Mouse (Mus musculus) ES-E14 (cell line): ENCODE measurements around the gene Odf3. TPM values are rescaled to one million over a fixed set of nuclear protein-coding genes. Genes with fewer than 3 reads are reported as not detected.

ENCODE experiments used
- DNase-seq: peaks from one replicate; pipeline ENCODE4 v3.0.0-alpha.2; 2013; ENCODE audit warnings: low read depth, low spot score
- H3K27ac ChIP-seq: 2 replicates; pipeline ENCODE4 v1.5.1; 2012; ENCODE audit warnings: low read depth, mild to moderate bottlenecking, low read length, moderate library complexity, mixed read lengths; ENCODE audit not compliant: poor library complexity, insufficient read depth, severe bottlenecking
- H3K36me3 ChIP-seq: 2 replicates; pipeline ENCODE4 v1.6.1; 2012; ENCODE audit warnings: mild to moderate bottlenecking, low read length, moderate library complexity, mixed read lengths; ENCODE audit not compliant: control insufficient read depth, poor library complexity, insufficient read depth, severe bottlenecking
- H3K4me1 ChIP-seq, 2 experiments: fragments of 150-350 bp in 1 of 2; sonication (generic) in 1 of 2; 2 replicates each; pipeline ENCODE4 v1.6.1; 2012; ENCODE audit warnings: low read length in 2 of 2, mild to moderate bottlenecking in 1 of 2, mixed read lengths in 1 of 2; ENCODE audit not compliant: control insufficient read depth in 2 of 2, insufficient read depth in 2 of 2, poor library complexity in 1 of 2
- H3K4me3 ChIP-seq, 2 experiments: fragments of 150-350 bp in 1 of 2; sonication (generic) in 1 of 2; 2 replicates each; pipeline ENCODE4 v1.5.1; 2012; ENCODE audit warnings: low read length in 2 of 2, low read depth in 1 of 2, mild to moderate bottlenecking in 1 of 2, mixed read lengths in 1 of 2; ENCODE audit not compliant: insufficient read depth in 1 of 2, poor library complexity in 1 of 2, severe bottlenecking in 1 of 2
- H3K9ac ChIP-seq: 2 replicates; pipeline ENCODE4 v1.6.1; 2012; ENCODE audit warnings: low read depth, mild to moderate bottlenecking, low read length, mixed read lengths; ENCODE audit not compliant: poor library complexity, insufficient read depth, severe bottlenecking
- H3K9me3 ChIP-seq: fragments of 150-350 bp; sonication (generic); 2 replicates; pipeline ENCODE4 v1.6.1; 2012; ENCODE audit warnings: low read depth, mild to moderate bottlenecking, low read length; ENCODE audit not compliant: control insufficient read depth, insufficient read depth
- CHD2 ChIP-seq: IDR thresholded peaks from 2 replicates; pipeline ENCODE4 v1.6.1; 2014; ENCODE audit warnings: mild to moderate bottlenecking, low read depth, low read length, inconsistent platforms
- HCFC1 ChIP-seq: IDR thresholded peaks from 2 replicates; pipeline ENCODE4 v1.6.1; 2012; ENCODE audit warnings: low read length, inconsistent platforms, borderline replicate concordance; ENCODE audit not compliant: insufficient read depth
- MAFK ChIP-seq: IDR thresholded peaks from 2 replicates; pipeline ENCODE4 v1.6.1; 2014; ENCODE audit warnings: mild to moderate bottlenecking, low read depth, low read length, inconsistent platforms; ENCODE audit not compliant: insufficient read depth
- ZC3H11A ChIP-seq: IDR thresholded peaks from 2 replicates; pipeline ENCODE4 v1.6.1; 2012; ENCODE audit warnings: low read depth, mild to moderate bottlenecking, inconsistent platforms, low read length, borderline replicate concordance
- ZNF384 ChIP-seq: IDR thresholded peaks from 2 replicates; pipeline ENCODE4 v1.6.1; 2012; ENCODE audit warnings: low read depth, low read length, inconsistent platforms
- in situ Hi-C, 2 experiments: fragments of 600-800 bp; cut with MboI; formaldehyde crosslinking; loops; one replicate each; pipeline ENCODE4 v1.15.1; 2025; ENCODE audit warnings: low sequenced_read_pairs in 2 of 2, inconsistent platforms in 1 of 2; ENCODE audit not compliant: unreplicated experiment in 2 of 2
- total RNA-seq: library from RNA; depleted of rRNA; stranded (reverse); fragments of 300-350 nt; gene quantifications from 2 replicates; pipeline ENCODE4 v1.2.3, GENCODE M21; 2012; rRNA removed

Gene Odf3
- total RNA-seq, 1 experiment = not detected

- Histone ChIP-seq H3K9me3 (no peaks in the 10 kb centered on the region), H3K36me3 (peaks cover 23% of the 10 kb centered on the region), H3K27ac (no peak within 1 kb of the TSS), H3K9ac (no peak within 1 kb of the TSS), H3K4me3 (no peak within 1 kb of the TSS), H3K4me1 (peaks cover 3 to 5% of the 10 kb centered on the region in 2 experiments; a peak in 1 of 4 replicates)
- DNase-seq = no peak
- in situ Hi-C loops = loop anchor here in 1 of 2 experiments (5.0 kb wide), 1 partner anchor 58 kb away; no protein-coding TSS in a partner anchor
- TF ChIP-seq ZC3H11A (no peak), CHD2 (no peak), ZNF384 (no peak), MAFK (no peak), HCFC1 (no peak)
Measured at GRCm38 (mm10) chr7:140900220-140900619, 52.6 kb downstream of the Odf3 start, which contains the start of gene Cox8b. Gene Cox8b (minus strand): TSS chr7:140900446.

Other genes starting within 250 kb of the Odf3 start
- 0.32 and 0.36 TPM in 2 replicates for gene Olfr46, start 246.5 kb upstream of the Odf3 start, total RNA-seq
- gene Olfr61, start 218.8 kb upstream of the Odf3 start, total RNA-seq = not detected in 2 replicates
- gene Olfr53, start 201.4 kb upstream of the Odf3 start, total RNA-seq = not detected in 2 replicates
- 0.40 and 0.53 TPM in 2 replicates for gene Olfr539, start 187.9 kb upstream of the Odf3 start, total RNA-seq
- gene Olfr45, start 165.9 kb upstream of the Odf3 start, total RNA-seq = not detected in 2 replicates
- not detected in 2 replicates for gene Olfr541, start 150.5 kb upstream of the Odf3 start, total RNA-seq
- not detected in 2 replicates for gene Cyp2e1, start 84.1 kb upstream of the Odf3 start, total RNA-seq
- 12.2 and 21.6 TPM in 2 replicates for gene Syce1, start 60.0 kb upstream of the Odf3 start, total RNA-seq
- 12.0 and 13.6 TPM in 2 replicates for gene Zfp941, start 25.6 kb upstream of the Odf3 start, total RNA-seq
- 19.5 and 32.1 TPM in 2 replicates for gene Urah, start 12.8 kb upstream of the Odf3 start, total RNA-seq
- not detected in 2 replicates for gene Scgb1c1, start 2.3 kb upstream of the Odf3 start, total RNA-seq
- gene Gm45785, start 8.5 kb downstream of the Odf3 start, total RNA-seq = 0.89 and 1.6 TPM in 2 replicates
- 60.5 and 90.0 TPM in 2 replicates for gene Ric8a, start 9.2 kb downstream of the Odf3 start, total RNA-seq
- 21.6 and 31.5 TPM in 2 replicates for gene Bet1l, start 9.8 kb downstream of the Odf3 start, total RNA-seq
- gene Psmd13, start 34.2 kb downstream of the Odf3 start, total RNA-seq = 164 and 199 TPM in 2 replicates
- 18.2 and 26.3 TPM in 2 replicates for gene Sirt3, start 34.5 kb downstream of the Odf3 start, total RNA-seq
- not detected in 2 replicates for gene Cox8b, start 52.6 kb downstream of the Odf3 start, total RNA-seq
- 0.27 and 0.74 TPM in 2 replicates for gene Nlrp6, start 73.1 kb downstream of the Odf3 start, total RNA-seq
- 10.0 and 12.5 TPM in 2 replicates for gene Pgghg, start 93.6 kb downstream of the Odf3 start, total RNA-seq
- 7.7 and 18.6 TPM in 2 replicates for gene Ifitm5, start 102.5 kb downstream of the Odf3 start, total RNA-seq
- gene Gm45717, start 108.1 kb downstream of the Odf3 start, total RNA-seq = not detected in 2 replicates
- gene Ifitm2, start 108.2 kb downstream of the Odf3 start, total RNA-seq = 679 and 1,158 TPM in 2 replicates
- 274 and 585 TPM in 2 replicates for gene Ifitm1, start 119.4 kb downstream of the Odf3 start, total RNA-seq
- gene Ifitm3, start 163.0 kb downstream of the Odf3 start, total RNA-seq = 353 and 601 TPM in 2 replicates
- 0.36 TPM in 1 of 2 replicates, not detected in the other for gene Ifitm6, start 170.1 kb downstream of the Odf3 start, total RNA-seq
- not detected in 2 replicates for gene Gm17387, start 181.3 kb downstream of the Odf3 start, total RNA-seq
- 31.1 and 78.3 TPM in 2 replicates for gene B4galnt4, start 213.3 kb downstream of the Odf3 start, total RNA-seq
- gene Pkp3, start 230.4 kb downstream of the Odf3 start, total RNA-seq = 8.0 and 12.2 TPM in 2 replicates